Mouse (Mus musculus) heart, adult 2 months (tissue): ENCODE measurements around the gene Wdr61. TPM values are rescaled to one million over a fixed set of nuclear protein-coding genes. Genes with fewer than 3 reads are reported as not detected.

Experiments used
- DNase-seq, 2 experiments: peaks; one replicate each; pipeline ENCODE4 v3.0.0; 2021
- H3K27ac ChIP-seq: fragments of 200-600 bp; 2 replicates; pipeline ENCODE4 v1.8.1; 2022
- H3K27me3 ChIP-seq: fragments of 200-500 bp; 2 replicates; pipeline ENCODE4 v1.6.1; 2012; ENCODE audit warnings: mild to moderate bottlenecking, low read length, inconsistent platforms, mixed read lengths; ENCODE audit not compliant: control insufficient read depth, insufficient read depth
- H3K36me3 ChIP-seq: fragments of 200-500 bp; 2 replicates; pipeline ENCODE4 v1.6.1; 2012; ENCODE audit warnings: low read length, inconsistent platforms; ENCODE audit not compliant: control insufficient read depth, insufficient read depth
- H3K4me1 ChIP-seq: fragments of 200-500 bp; 2 replicates; pipeline ENCODE4 v1.6.1; 2011; ENCODE audit warnings: low read length; ENCODE audit not compliant: control insufficient read depth, insufficient read depth
- H3K4me3 ChIP-seq: fragments of 200-600 bp; 2 replicates; pipeline ENCODE4 v1.8.1; 2022
- H3K79me2 ChIP-seq: fragments of 200-500 bp; replicated peaks from 2 replicates; pipeline ENCODE4 v1.6.1; 2012; ENCODE audit warnings: mild to moderate bottlenecking, inconsistent platforms, low read length, moderate library complexity, mixed read lengths; ENCODE audit not compliant: control insufficient read depth, insufficient read depth
- H3K9ac ChIP-seq: fragments of 200-500 bp; 2 replicates; pipeline ENCODE4 v1.6.1; 2012; ENCODE audit warnings: low read depth, mild to moderate bottlenecking, control low read depth, inconsistent platforms, low read length, mixed read lengths
- CTCF ChIP-seq: fragments of 200-600 bp; IDR thresholded peaks from 2 replicates; pipeline ENCODE4 v1.8.1; 2022; ENCODE audit warnings: antibody characterized with exemption, mild to moderate bottlenecking, moderate library complexity
- EP300 ChIP-seq: fragments of 200-500 bp; IDR thresholded peaks from 2 replicates; pipeline ENCODE4 v1.6.1; 2011; ENCODE audit warnings: low read depth, low read length, control low read depth; ENCODE audit not compliant: insufficient read depth
- POLR2A ChIP-seq: fragments of 200-500 bp; IDR thresholded peaks from 2 replicates; pipeline ENCODE4 v1.6.1; 2011; ENCODE audit warnings: mild to moderate bottlenecking, low read depth, low read length, control low read depth; ENCODE audit not compliant: insufficient read depth
- WGBS: fragments of 180-500 bp; shearing (Covaris S2); methylation state at CpG from one replicate; pipeline ENCODE4 v1.1.7; 2018; 5-methylcytosine and 5-hydroxymethylcytosine counted together
- intact Hi-C: fragments of 180-260 bp; cut with DNase I; formaldehyde crosslinking; loops from one replicate; pipeline ENCODE4 v1.15.1; 2025
- polyA plus RNA-seq: library from polyadenylated mRNA; depleted of rRNA; stranded (reverse); fragments of >200 nt; gene quantifications from 2 replicates; pipeline ENCODE4 v1.2.3, GENCODE M21; 2012
- total RNA-seq, 2 experiments: library from RNA; stranded (reverse); gene quantifications; 2 replicates each; pipeline ENCODE4 v1.2.3; 2021

Wdr61 gene
- total and polyA plus RNA-seq, 3 experiments = 21.3 to 29.6 (median 29.0) TPM

DNA sequence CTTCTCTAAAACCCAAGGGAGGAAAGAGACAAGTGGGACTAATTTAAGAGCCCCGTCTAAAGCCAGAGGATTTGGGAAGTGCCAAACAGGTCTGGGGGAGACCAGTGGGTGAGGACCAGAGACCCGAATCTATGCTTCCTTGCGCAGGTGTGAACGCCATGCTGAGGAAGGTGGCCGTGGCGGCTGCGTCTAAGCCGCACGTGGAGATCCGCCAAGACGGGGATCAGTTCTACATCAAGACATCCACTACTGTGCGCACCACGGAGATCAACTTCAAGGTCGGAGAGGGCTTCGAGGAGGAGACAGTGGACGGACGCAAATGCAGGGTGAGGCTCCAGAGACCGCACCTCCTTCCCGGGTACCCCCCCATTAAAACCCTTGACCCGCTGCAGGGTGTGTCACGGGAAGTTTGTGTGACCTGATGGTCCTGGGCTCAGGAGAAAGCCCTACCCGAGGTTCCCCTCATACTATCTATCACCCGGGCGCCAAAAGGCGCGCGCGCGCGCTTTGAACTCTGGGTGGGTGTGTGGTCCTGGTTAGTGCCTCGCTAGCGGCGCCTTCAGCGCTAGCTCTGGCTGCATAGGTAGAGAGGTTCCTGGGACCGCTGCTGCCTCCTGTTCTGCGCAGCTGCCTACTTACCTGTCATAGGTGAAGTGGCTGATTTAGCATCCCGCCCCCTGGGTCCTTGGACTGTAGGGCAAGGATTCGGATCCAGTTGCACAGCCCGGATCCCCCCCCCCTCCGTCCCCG, 31.2 kb upstream of the Wdr61 start:
- peaks cover 6% of the 10 kb centered on the region for H3K27me3 ChIP-seq
- no peak overlapping the region for H3K9ac ChIP-seq
- H3K27ac ChIP-seq = no peak overlapping the region
- no peaks in the 10 kb centered on the region for H3K36me3 ChIP-seq
- intact Hi-C loops = no loop called here
- no peak overlapping the region for H3K4me3 ChIP-seq
- no peak for TF ChIP-seq CTCF
- H3K79me2 ChIP-seq = no peaks in the 10 kb centered on the region
- DNase-seq = no peak
- H3K4me1 ChIP-seq = no peaks in the 10 kb centered on the region
- WGBS = 2% methylated on average over 41 of the region's 41 CpGs

DNA sequence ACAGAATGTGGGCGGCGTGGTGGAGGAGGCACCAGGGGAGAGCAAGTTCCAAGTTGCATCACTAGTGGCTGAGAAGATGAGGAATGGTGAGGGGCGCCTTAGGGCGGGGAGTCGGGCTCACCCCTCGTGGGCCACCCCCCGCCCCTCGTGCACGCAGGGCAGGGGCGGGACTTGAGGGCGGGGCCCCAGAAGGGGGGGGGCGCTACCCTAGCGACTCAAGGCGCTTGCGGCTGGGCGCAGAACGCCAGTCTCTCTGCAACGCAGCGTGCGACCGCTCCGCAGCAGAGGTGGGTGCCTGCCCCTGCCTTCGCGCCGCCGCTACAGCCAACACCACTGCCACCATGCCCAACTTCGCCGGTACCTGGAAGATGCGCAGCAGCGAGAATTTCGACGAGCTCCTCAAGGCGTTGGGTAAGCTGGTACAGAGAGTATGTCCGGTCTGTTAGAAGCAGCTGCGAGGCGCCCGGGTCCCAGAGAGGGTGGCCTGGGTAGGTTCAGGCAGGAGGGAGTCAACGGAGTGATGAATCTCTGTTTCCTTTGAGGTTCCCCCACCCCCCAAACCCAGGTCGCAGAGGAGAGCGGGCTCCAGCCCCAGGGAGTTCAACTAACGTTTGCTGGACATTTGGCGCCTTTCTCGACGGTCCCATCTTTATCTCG, 30.4 kb upstream of the Wdr61 start, which contains the start of gene Crabp1:
Crabp1 (plus strand) TSS at position 188 of the 657 bp plus-strand sequence.
- Histone ChIP-seq H3K27ac (no peak within 1 kb of the TSS), H3K36me3 (no peaks in the 10 kb centered on the region), H3K4me1 (no peaks in the 10 kb centered on the region), H3K79me2 (no peaks in the 10 kb centered on the region), H3K27me3 (peaks cover 6% of the 10 kb centered on the region), H3K4me3 (no peak within 1 kb of the TSS), H3K9ac (no peak within 1 kb of the TSS)
- DNase-seq = no peak
- TF ChIP-seq CTCF = no peak
- TF ChIP-seq POLR2A = no peak
- no peak for TF ChIP-seq EP300
- intact Hi-C loops = no loop called here
- 2% methylated on average over 45 of the region's 45 CpGs for WGBS

DNA sequence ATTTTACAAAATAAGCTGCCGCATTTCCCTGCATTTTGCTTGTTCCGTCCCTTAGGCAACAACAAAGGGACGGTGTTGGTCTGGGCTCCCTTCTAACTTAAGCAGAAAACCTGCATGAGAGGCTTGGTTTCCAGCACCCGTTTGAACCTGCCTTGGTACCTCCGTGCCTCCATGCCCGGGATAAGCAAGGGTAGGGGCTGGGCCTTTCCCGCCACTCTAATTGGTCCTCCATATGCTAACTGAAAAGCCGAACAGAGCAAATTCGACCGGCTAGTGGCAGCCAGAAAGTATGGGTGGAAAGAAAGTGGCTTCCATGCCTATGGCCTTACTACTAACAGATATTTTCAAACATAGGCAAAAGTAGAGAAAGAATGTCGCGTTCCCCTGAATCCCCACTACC, 29.8 kb upstream of the Wdr61 start:
- intact Hi-C loops = no loop called here
- TF ChIP-seq POLR2A (no peak), EP300 (no peak), CTCF (no peak)
- no peak overlapping the region for H3K27ac ChIP-seq
- DNase-seq = no peak
- no peaks in the 10 kb centered on the region for H3K36me3 ChIP-seq
- H3K9ac ChIP-seq = no peak overlapping the region
- H3K4me3 ChIP-seq = no peak overlapping the region
- H3K4me1 ChIP-seq = no peaks in the 10 kb centered on the region
- WGBS = 29% methylated on average over 12 of the region's 12 CpGs
- peaks cover 6% of the 10 kb centered on the region for H3K27me3 ChIP-seq
- no peaks in the 10 kb centered on the region for H3K79me2 ChIP-seq

GRCm38 (mm10) chr9:54759592-54759991, 25.3 kb upstream of the Wdr61 start:
- intact Hi-C loops = no loop called here
- H3K9ac ChIP-seq = no peak overlapping the region
- H3K79me2 ChIP-seq = no peaks in the 10 kb centered on the region
- H3K4me1 ChIP-seq = no peaks in the 10 kb centered on the region
- WGBS = 46% methylated on average over 6 of the region's 6 CpGs
- no peak overlapping the region for H3K4me3 ChIP-seq
- H3K27me3 ChIP-seq = no peaks in the 10 kb centered on the region
- no peak overlapping the region for H3K27ac ChIP-seq
- no peak for DNase-seq
- H3K36me3 ChIP-seq = no peaks in the 10 kb centered on the region
- no peak for TF ChIP-seq EP300
- TF ChIP-seq POLR2A = no peak
- no peak for TF ChIP-seq CTCF

DNA sequence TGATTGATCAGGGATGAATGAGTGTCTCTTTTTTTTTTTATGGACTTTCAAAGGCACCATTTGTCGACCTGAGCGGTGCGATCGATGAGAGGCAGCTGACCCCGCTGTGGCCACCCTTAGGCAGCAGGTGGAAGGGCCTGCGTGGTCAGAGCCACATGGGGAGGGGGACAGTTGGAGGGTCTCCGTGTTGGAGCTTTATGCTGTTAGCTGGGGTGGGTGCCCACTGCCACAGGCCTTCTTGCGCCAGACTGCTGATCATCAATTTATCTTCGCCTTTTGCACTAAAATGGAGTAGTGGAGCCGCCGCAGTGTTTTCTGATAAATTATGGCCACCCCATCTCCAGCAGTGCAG, 18.6 kb upstream of the Wdr61 start:
- Histone ChIP-seq H3K27me3 (no peaks in the 10 kb centered on the region), H3K4me1 (no peaks in the 10 kb centered on the region), H3K79me2 (no peaks in the 10 kb centered on the region), H3K27ac (no peak overlapping the region), H3K9ac (no peak overlapping the region), H3K36me3 (no peaks in the 10 kb centered on the region), H3K4me3 (no peak overlapping the region)
- intact Hi-C loops = no loop called here
- no peak for DNase-seq
- TF ChIP-seq POLR2A (no peak), CTCF (no peak), EP300 (no peak)
- 82% methylated on average over 11 of the region's 11 CpGs for WGBS

DNA sequence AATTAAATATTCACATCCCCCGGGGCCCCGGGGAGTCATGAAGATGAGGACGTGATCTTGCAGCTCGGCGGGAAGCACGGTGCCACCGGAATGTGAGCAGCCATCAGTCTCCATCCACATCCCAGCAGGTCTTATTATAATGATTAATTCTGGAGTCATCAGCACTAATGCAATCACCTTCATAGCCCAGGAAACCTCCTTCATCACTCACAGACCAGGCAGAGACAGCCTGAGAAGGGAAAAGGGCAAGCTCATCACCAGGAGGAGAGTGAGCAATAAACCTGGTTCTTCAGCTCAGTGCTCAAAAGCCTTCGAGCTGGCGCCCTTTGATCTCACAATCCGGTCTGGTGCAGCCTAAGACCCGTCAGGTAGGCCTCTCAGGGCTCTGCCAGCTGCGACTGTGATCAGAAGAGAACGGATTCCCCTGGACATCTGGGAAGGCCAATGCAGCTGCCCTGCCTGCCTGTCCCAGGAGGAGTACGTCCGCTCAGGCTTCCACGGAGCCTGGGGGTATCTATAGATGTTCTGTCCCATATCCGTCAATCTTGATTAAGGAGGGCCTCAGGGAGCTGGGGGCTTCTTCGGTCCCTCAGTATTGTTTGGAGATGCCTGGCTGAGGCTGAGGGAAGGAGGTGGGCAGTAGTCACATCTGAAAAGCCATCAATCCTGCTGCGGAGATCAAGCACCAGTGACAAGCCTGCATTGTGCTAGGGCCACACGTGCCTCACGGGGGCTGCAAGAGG, 18.1 kb upstream of the Wdr61 start:
- H3K27ac ChIP-seq = no peak overlapping the region
- H3K4me3 ChIP-seq = no peak overlapping the region
- TF ChIP-seq EP300 (no peak), CTCF (no peak), POLR2A (no peak)
- DNase-seq = no peak
- no peak overlapping the region for H3K9ac ChIP-seq
- no peaks in the 10 kb centered on the region for H3K79me2 ChIP-seq
- no peaks in the 10 kb centered on the region for H3K27me3 ChIP-seq
- H3K36me3 ChIP-seq = no peaks in the 10 kb centered on the region
- 53% methylated on average over 21 of the region's 21 CpGs for WGBS
- H3K4me1 ChIP-seq = no peaks in the 10 kb centered on the region
- intact Hi-C loops = no loop called here
